Comparison of ENCODE assay signal across 8 mouse cellular contexts in genomic region chr2:181670913-181671311, GRCm38 (mm10). TPM values are rescaled to one million over a fixed set of nuclear protein-coding genes. Genes with fewer than 3 reads are reported as not detected.
A peak's percentile ranks its signal among the peaks of the same experiment; 100 is the strongest.
DNase-seq lines count a peak whose midpoint lies in the region; ATAC-seq and TF ChIP-seq lines count a peak whose summit lies in the region.

No protein-coding gene starts in this region.

- peak; percentile 30 to 57 for DNase-seq in kidney, postnatal 4 days
- DNase-seq in kidney, postnatal 10 days = no peak
- peak; percentile 30 for DNase-seq in hindbrain, postnatal 0 days (ENCODE audit: low spot score)
- no peak for DNase-seq in retina, embryonic 14.5 days (ENCODE audit: low spot score)
- no peak for DNase-seq in spleen, postnatal 4 days (ENCODE audit: low spot score in 2 of 2)
- no peak for DNase-seq in left cerebral cortex, postnatal 14 days (ENCODE audit: low spot score in 2 of 2)

- H3K4me1 ChIP-seq in embryonic facial prominence, embryonic 12.5 days = peaks cover 34% of the 10 kb centered on the region
- H3K4me1 ChIP-seq in hindbrain, postnatal 0 days (ENCODE audit: insufficient read depth, low read length) = peaks cover 20% of the 10 kb centered on the region
- peaks cover 30% of the 10 kb centered on the region for H3K4me1 ChIP-seq in neural tube, embryonic 12.5 days

- H3K36me3 ChIP-seq in embryonic facial prominence, embryonic 12.5 days = no peaks in the 10 kb centered on the region
- H3K36me3 ChIP-seq in hindbrain, postnatal 0 days (ENCODE audit: insufficient read depth, low read length) = no peaks in the 10 kb centered on the region; the same call in 1 of the 2 replicates
- H3K36me3 ChIP-seq in neural tube, embryonic 12.5 days = no peaks in the 10 kb centered on the region

- H3K9me3 ChIP-seq in embryonic facial prominence, embryonic 12.5 days = no peaks in the 10 kb centered on the region
- no peaks in the 10 kb centered on the region for H3K9me3 ChIP-seq in hindbrain, postnatal 0 days (ENCODE audit: low read length)
- no peaks in the 10 kb centered on the region for H3K9me3 ChIP-seq in neural tube, embryonic 12.5 days

- no peak overlapping the region for H3K27ac ChIP-seq in embryonic facial prominence, embryonic 12.5 days
- H3K27ac ChIP-seq in hindbrain, postnatal 0 days = peak overlapping the region; percentile 41; the same call in 1 of the 2 replicates
- H3K27ac ChIP-seq in neural tube, embryonic 12.5 days = no peak overlapping the region

- H3K4me3 ChIP-seq in embryonic facial prominence, embryonic 12.5 days = peak overlapping the region; percentile 48
- peak overlapping the region; percentile 42 for H3K4me3 ChIP-seq in hindbrain, postnatal 0 days (ENCODE audit: low read length)
- peak overlapping the region; percentile 25 for H3K4me3 ChIP-seq in neural tube, embryonic 12.5 days

- under 1% methylated on average over 41 of the region's 41 CpGs for WGBS in embryonic facial prominence, embryonic 12.5 days
- 1% methylated on average over 41 of the region's 41 CpGs for WGBS in hindbrain, postnatal 0 days
- WGBS in neural tube, embryonic 12.5 days = 1% methylated on average over 41 of the region's 41 CpGs

- TF ChIP-seq CTCF in hindbrain, postnatal 0 days (IDR thresholded peaks at IDR 0.05; ENCODE audit: low read depth) = no peak

- peaks cover 61% of the 10 kb centered on the region for H3K27me3 ChIP-seq in embryonic facial prominence, embryonic 12.5 days
- H3K27me3 ChIP-seq in hindbrain, postnatal 0 days (ENCODE audit: insufficient read depth, low read length) = peaks cover 31% of the 10 kb centered on the region
- H3K27me3 ChIP-seq in neural tube, embryonic 12.5 days (replicated peaks) = peaks cover 65% of the 10 kb centered on the region

- intact Hi-C loops in left cerebral cortex, postnatal 14 days (cut with DNase I) = no loop called here

- H3K9ac ChIP-seq in embryonic facial prominence, embryonic 12.5 days = peak overlapping the region; percentile 24
- peak overlapping the region; percentile 44 for H3K9ac ChIP-seq in hindbrain, postnatal 0 days (replicated peaks; ENCODE audit: low read length)
- peak overlapping the region; percentile 34; the same call in 1 of the 2 replicates for H3K9ac ChIP-seq in neural tube, embryonic 12.5 days

- ATAC-seq in embryonic facial prominence, embryonic 12.5 days (ENCODE audit: insufficient number of reproducible peaks, insufficient read depth, low FRiP score, low TSS enrichment) = no peak
- no peak for ATAC-seq in hindbrain, postnatal 0 days
- ATAC-seq in neural tube, embryonic 12.5 days (ENCODE audit: low FRiP score, low read depth) = no peak

- H3K4me2 ChIP-seq in embryonic facial prominence, embryonic 12.5 days (replicated peaks) = peak overlapping the region; percentile 77
- H3K4me2 ChIP-seq in hindbrain, postnatal 0 days (ENCODE audit: low read depth, low read length) = peak overlapping the region; percentile 62
- peak overlapping the region; percentile 63 for H3K4me2 ChIP-seq in neural tube, embryonic 12.5 days (replicated peaks)

RNA-seq across cellular contexts. Expression of gene Sox18, which starts 0.5 kb away (rescaled TPM):
- 38.5 and 43.7 TPM in 2 replicates for polyA plus RNA-seq in embryonic facial prominence, embryonic 12.5 days (2016; fragmentation: Nextera tagmentation; extraction: Ambion mirVana)
- total RNA-seq in hindbrain, postnatal 0 days (2014; rRNA removed) = 10.8 and 14.7 TPM in 2 replicates
- 10.6 and 11.6 TPM in 2 replicates for polyA plus RNA-seq in hindbrain, postnatal 0 days (2015; fragmentation: Nextera tagmentation; extraction: Ambion mirVana)
- 20.3 and 20.6 TPM in 2 replicates for polyA plus RNA-seq in neural tube, embryonic 12.5 days (2016; fragmentation: Nextera tagmentation; extraction: Ambion mirVana)
- total RNA-seq in left cerebral cortex, postnatal 14 days (2021) = 10 to 100 TPM; 10.6 to 14.7 TPM

RNA-seq across cellular contexts. Expression of gene Tcea2, which starts 9.2 kb away (rescaled TPM):
- 29.5 and 31.0 TPM in 2 replicates for polyA plus RNA-seq in embryonic facial prominence, embryonic 12.5 days (2016; fragmentation: Nextera tagmentation; extraction: Ambion mirVana)
- total RNA-seq in hindbrain, postnatal 0 days (2014; rRNA removed) = 37.2 and 50.2 TPM in 2 replicates
- polyA plus RNA-seq in hindbrain, postnatal 0 days (2015; fragmentation: Nextera tagmentation; extraction: Ambion mirVana) = 48.7 and 54.3 TPM in 2 replicates
- polyA plus RNA-seq in neural tube, embryonic 12.5 days (2016; fragmentation: Nextera tagmentation; extraction: Ambion mirVana) = 27.3 and 30.0 TPM in 2 replicates
- 10 to 100 TPM; 60.0 to 62.9 TPM for total RNA-seq in left cerebral cortex, postnatal 14 days (2021)

RNA-seq across cellular contexts. Expression of gene Gm29797, which starts 14.1 kb away (rescaled TPM):
- 0.32 TPM in 1 of 2 replicates, not detected in the other for polyA plus RNA-seq in embryonic facial prominence, embryonic 12.5 days (2016; fragmentation: Nextera tagmentation; extraction: Ambion mirVana)
- total RNA-seq in hindbrain, postnatal 0 days (2014; rRNA removed) = not detected in 2 replicates
- polyA plus RNA-seq in hindbrain, postnatal 0 days (2015; fragmentation: Nextera tagmentation; extraction: Ambion mirVana) = not detected in 2 replicates
- not detected in 2 replicates for polyA plus RNA-seq in neural tube, embryonic 12.5 days (2016; fragmentation: Nextera tagmentation; extraction: Ambion mirVana)
- total RNA-seq in left cerebral cortex, postnatal 14 days (2021) = under 1 TPM in 1 of 2 experiments, not detected in 1; 0.78 TPM

RNA-seq across cellular contexts. Expression of gene Rgs19, which starts 22.9 kb away (rescaled TPM):
- 74.9 and 81.9 TPM in 2 replicates for polyA plus RNA-seq in embryonic facial prominence, embryonic 12.5 days (2016; fragmentation: Nextera tagmentation; extraction: Ambion mirVana)
- total RNA-seq in hindbrain, postnatal 0 days (2014; rRNA removed) = 57.9 and 94.0 TPM in 2 replicates
- 50.6 and 56.8 TPM in 2 replicates for polyA plus RNA-seq in hindbrain, postnatal 0 days (2015; fragmentation: Nextera tagmentation; extraction: Ambion mirVana)
- 44.0 and 44.8 TPM in 2 replicates for polyA plus RNA-seq in neural tube, embryonic 12.5 days (2016; fragmentation: Nextera tagmentation; extraction: Ambion mirVana)
- 10 to 100 TPM; 39.6 to 42.3 TPM for total RNA-seq in left cerebral cortex, postnatal 14 days (2021)

RNA-seq across cellular contexts. Expression of gene Lkaaear1, which starts 27.3 kb away (rescaled TPM):
- not detected in 2 replicates for polyA plus RNA-seq in embryonic facial prominence, embryonic 12.5 days (2016; fragmentation: Nextera tagmentation; extraction: Ambion mirVana)
- not detected in 2 replicates for total RNA-seq in hindbrain, postnatal 0 days (2014; rRNA removed)
- polyA plus RNA-seq in hindbrain, postnatal 0 days (2015; fragmentation: Nextera tagmentation; extraction: Ambion mirVana) = not detected in 2 replicates
- not detected in 2 replicates for polyA plus RNA-seq in neural tube, embryonic 12.5 days (2016; fragmentation: Nextera tagmentation; extraction: Ambion mirVana)
- total RNA-seq in left cerebral cortex, postnatal 14 days (2021) = not detected

Comparison
In these comparisons a context has a peak if more than half of its experiments do, and no peak if none do; other contexts are left out.
1. DNase-seq: peak in kidney, postnatal 4 days (2 of 2) and hindbrain, postnatal 0 days (single experiment); none in kidney, postnatal 10 days (single experiment), retina, embryonic 14.5 days (single experiment), spleen, postnatal 4 days (0 of 2) and left cerebral cortex, postnatal 14 days (0 of 2).
2. Peak in every context shown above with its lines, with median percentiles within 50 percentile points of each other: H3K4me2 ChIP-seq, H3K4me3 ChIP-seq and H3K9ac ChIP-seq.